Mouse (Mus musculus) C3H10T1/2 (cell line): ENCODE results near the gene Susd5. TPM values are rescaled to one million over a fixed set of nuclear protein-coding genes. Genes with fewer than 3 reads are reported as not detected.

Experiments
- polyA plus RNA-seq, 2 experiments: library from polyadenylated mRNA; unstranded; fragments of >200 nt; fragmentation: generic; extraction: Trizol; gene quantifications; one replicate each; pipeline ENCODE4 v1.2.1; 2012; ENCODE audit warnings: missing spikeins in 2 of 2

The Susd5 gene
- not detected for polyA plus RNA-seq

DNA sequence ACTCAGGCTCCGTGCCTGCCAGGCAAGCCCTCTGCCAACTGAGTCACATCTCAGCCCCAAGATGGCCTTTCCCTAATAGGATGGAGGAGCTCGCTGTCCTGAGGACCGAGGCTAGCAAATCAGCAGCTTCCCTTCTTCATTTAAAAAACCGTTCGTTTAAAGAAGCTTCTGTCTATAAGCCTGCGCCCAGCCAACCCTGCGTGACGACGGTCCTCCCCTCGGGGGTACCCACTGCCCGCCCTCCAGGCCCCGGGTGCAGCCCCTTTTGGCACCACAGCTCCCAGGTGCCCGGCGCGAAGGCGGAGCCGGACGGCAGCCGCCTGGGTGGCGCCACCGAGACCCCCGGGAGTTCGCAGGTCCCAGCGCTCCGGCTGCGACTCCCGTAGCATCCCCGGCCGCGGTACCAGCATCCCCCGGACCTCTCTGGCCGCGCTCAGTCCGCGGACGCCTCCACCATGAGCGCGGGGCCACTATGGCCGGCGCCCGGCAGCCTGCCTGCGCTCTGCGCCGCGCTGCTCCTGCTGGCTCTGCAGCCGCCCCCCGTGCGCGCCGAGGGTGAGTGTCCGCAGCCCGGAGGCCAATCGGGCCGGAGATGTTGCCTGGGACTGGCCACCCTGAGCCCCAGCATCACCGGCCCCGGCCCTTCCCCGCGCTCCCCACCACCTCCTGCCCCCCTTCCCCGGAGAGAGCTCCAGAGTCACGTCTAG lies at the start of gene Susd5:
Susd5 (plus strand) TSS at position 51 of the 707 bp plus-strand sequence.

GRCm38 (mm10) chr9:114046028-114046427 lies 10.9 kb upstream of the Susd5 start, which contains the start of gene Fbxl2:
Gene Fbxl2 (minus strand): TSS chr9:114046191.

Other genes with a start within 250 kb of the Susd5 start
- 10 to 100 TPM in 1 of 2 experiments, 1 to 10 TPM in 1; 2.5 to 22.6 TPM for gene Ubp1, start 126.2 kb upstream of the Susd5 start, polyA plus RNA-seq
- 1 to 10 TPM; 2.6 to 6.3 TPM for gene Fbxl2, start 10.9 kb upstream of the Susd5 start, polyA plus RNA-seq